Mouse (Mus musculus) small intestine, adult 2 months (tissue): ENCODE measurements around the gene Olfr92. TPM values are rescaled to one million over a fixed set of nuclear protein-coding genes. Genes with fewer than 3 reads are reported as not detected.

Experiments used
- H3K27ac ChIP-seq: fragments of 200-500 bp; 2 replicates; pipeline ENCODE4 v1.5.1; 2012; ENCODE audit warnings: low read depth, low read length, control low read depth, inconsistent platforms; ENCODE audit not compliant: insufficient read depth
- H3K27me3 ChIP-seq: fragments of 200-500 bp; 2 replicates; pipeline ENCODE4 v1.6.1; 2012; ENCODE audit warnings: mild to moderate bottlenecking, moderate library complexity, low read length, inconsistent platforms; ENCODE audit not compliant: control insufficient read depth, insufficient read depth
- H3K36me3 ChIP-seq: fragments of 200-500 bp; 2 replicates; pipeline ENCODE4 v1.6.1; 2012; ENCODE audit warnings: mild to moderate bottlenecking, low read length, control low read depth, inconsistent platforms; ENCODE audit not compliant: control insufficient read depth, insufficient read depth
- H3K4me1 ChIP-seq: fragments of 200-500 bp; 2 replicates; pipeline ENCODE4 v1.6.1; 2012; ENCODE audit warnings: low read length, inconsistent platforms, mixed read lengths; ENCODE audit not compliant: control insufficient read depth, insufficient read depth, insufficient read length
- H3K4me3 ChIP-seq: fragments of 200-500 bp; 2 replicates; pipeline ENCODE4 v1.5.1; 2012; ENCODE audit warnings: low read depth, mild to moderate bottlenecking, control low read depth, inconsistent platforms, low read length, moderate library complexity
- CTCF ChIP-seq: fragments of 200-500 bp; IDR thresholded peaks from 2 replicates; pipeline ENCODE4 v1.5.1; 2012; ENCODE audit warnings: low read depth, mild to moderate bottlenecking, control low read depth, inconsistent platforms, low read length, moderate library complexity, mixed read lengths; ENCODE audit not compliant: insufficient replicate concordance, insufficient read length; ENCODE audit errors: extremely low read depth
- POLR2A ChIP-seq: fragments of 200-500 bp; IDR thresholded peaks from 2 replicates; pipeline ENCODE4 v1.6.1; 2012; ENCODE audit warnings: low read depth, mild to moderate bottlenecking, control low read depth, inconsistent platforms, low read length, moderate library complexity
- WGBS: fragments of 180-500 bp; shearing (Covaris S2); methylation state at CpG from one replicate; pipeline ENCODE4 v1.1.7; 2018; 5-methylcytosine and 5-hydroxymethylcytosine counted together
- polyA plus RNA-seq: library from polyadenylated mRNA; depleted of rRNA; stranded (reverse); fragments of >200 nt; gene quantifications from 2 replicates; pipeline ENCODE4 v1.2.3, GENCODE M21; 2012

The Olfr92 gene
- polyA plus RNA-seq, 1 experiment = not detected

GRCm38 (mm10) chr17:37084632-37085031 is 35.3 kb downstream of the Olfr92 start:
- Histone ChIP-seq H3K27me3 (no peaks in the 10 kb centered on the region), H3K4me3 (no peak overlapping the region), H3K4me1 (no peaks in the 10 kb centered on the region), H3K36me3 (no peaks in the 10 kb centered on the region), H3K27ac (no peak overlapping the region)
- TF ChIP-seq CTCF (no peak), POLR2A (no peak)
- 69% methylated on average over 5 of the region's 5 CpGs for WGBS

GRCm38 (mm10) chr17:37083327-37083726 is 36.6 kb downstream of the Olfr92 start:
- WGBS = 2% methylated on average over 8 of the region's 8 CpGs
- H3K4me1 ChIP-seq = no peaks in the 10 kb centered on the region
- H3K27ac ChIP-seq = no peak overlapping the region
- TF ChIP-seq CTCF = peak; percentile 66; the same call in 1 of the 2 replicates
- no peak for TF ChIP-seq POLR2A
- no peaks in the 10 kb centered on the region for H3K27me3 ChIP-seq
- H3K36me3 ChIP-seq = no peaks in the 10 kb centered on the region
- no peak overlapping the region for H3K4me3 ChIP-seq

- H3K36me3 ChIP-seq = no peaks in the 10 kb centered on the region
- H3K4me3 ChIP-seq = no peak overlapping the region
- no peaks in the 10 kb centered on the region for H3K27me3 ChIP-seq
- H3K4me1 ChIP-seq = no peaks in the 10 kb centered on the region
- no peak overlapping the region for H3K27ac ChIP-seq
- WGBS = 86% methylated on average over 4 of the region's 4 CpGs
- TF ChIP-seq CTCF = no peak
- no peak for TF ChIP-seq POLR2A
Measured at GRCm38 (mm10) chr17:37081659-37082058, 38.2 kb downstream of the Olfr92 start.

GRCm38 (mm10) chr17:37080119-37080518 is 39.8 kb downstream of the Olfr92 start:
- H3K27ac ChIP-seq = no peak overlapping the region
- WGBS = 17% methylated on average over 5 of the region's 5 CpGs
- TF ChIP-seq CTCF (no peak), POLR2A (no peak)
- no peaks in the 10 kb centered on the region for H3K27me3 ChIP-seq
- H3K4me3 ChIP-seq = no peak overlapping the region
- H3K4me1 ChIP-seq = no peaks in the 10 kb centered on the region
- H3K36me3 ChIP-seq = no peaks in the 10 kb centered on the region

GRCm38 (mm10) chr17:37078990-37079389 is 40.9 kb downstream of the Olfr92 start:
- Histone ChIP-seq H3K4me1 (no peaks in the 10 kb centered on the region), H3K36me3 (no peaks in the 10 kb centered on the region), H3K27me3 (no peaks in the 10 kb centered on the region), H3K4me3 (no peak overlapping the region), H3K27ac (no peak overlapping the region)
- WGBS = 60% methylated on average over 2 of the region's 2 CpGs
- no peak for TF ChIP-seq CTCF
- TF ChIP-seq POLR2A = no peak

- no peak overlapping the region for H3K4me3 ChIP-seq
- no peaks in the 10 kb centered on the region for H3K4me1 ChIP-seq
- 53% methylated on average over 1 of the region's 1 CpGs for WGBS
- no peak overlapping the region for H3K27ac ChIP-seq
- no peaks in the 10 kb centered on the region for H3K27me3 ChIP-seq
- no peak for TF ChIP-seq POLR2A
- TF ChIP-seq CTCF = no peak
- H3K36me3 ChIP-seq = no peaks in the 10 kb centered on the region; the same call in 1 of the 2 replicates
Measured at GRCm38 (mm10) chr17:37078193-37078592, 41.7 kb downstream of the Olfr92 start.

GRCm38 (mm10) chr17:37075766-37076165 is 44.1 kb downstream of the Olfr92 start:
- Histone ChIP-seq H3K36me3 (peaks cover 2% of the 10 kb centered on the region; the same call in 1 of the 2 replicates), H3K27ac (no peak overlapping the region), H3K4me1 (no peaks in the 10 kb centered on the region), H3K4me3 (no peak overlapping the region), H3K27me3 (no peaks in the 10 kb centered on the region)
- 81% methylated on average over 2 of the region's 2 CpGs for WGBS
- TF ChIP-seq POLR2A = no peak

- WGBS = 92% methylated on average over 6 of the region's 6 CpGs
- H3K27ac ChIP-seq = no peak overlapping the region
- TF ChIP-seq CTCF = no peak
- H3K27me3 ChIP-seq = no peaks in the 10 kb centered on the region
- no peaks in the 10 kb centered on the region for H3K4me1 ChIP-seq
- H3K4me3 ChIP-seq = no peak overlapping the region
- H3K36me3 ChIP-seq = peaks cover 2% of the 10 kb centered on the region; the same call in 1 of the 2 replicates
Measured at GRCm38 (mm10) chr17:37075181-37075580, 44.7 kb downstream of the Olfr92 start.
